Mouse (Mus musculus): ENCODE results near the gene Palb2. TPM values are rescaled to one million over a fixed set of nuclear protein-coding genes. Genes with fewer than 3 reads are reported as not detected.
A peak's percentile ranks its signal among the peaks of the same experiment; 100 is the strongest.

The Palb2 gene
- total RNA-seq, 2 experiments from 2014 or later: 17.7 to 37.8 TPM

GRCm38 (mm10) chr7:122101747-122102244, 31.0 kb downstream of the Palb2 start, which contains the start of gene Ndufab1:
Gene Ndufab1, minus strand, starts transcription at chr7:122101886.
- ATAC-seq (replicated peaks; ENCODE audit: low FRiP score, low TSS enrichment, poor library complexity, severe bottlenecking): peak; percentile 97

- 0 out of 2 replicates have a peak, but pooled peaks have one; percentile 1 for ATAC-seq (replicated peaks; ENCODE audit: low FRiP score, low TSS enrichment, poor library complexity, severe bottlenecking)
These were observed 31.6 kb downstream of the Palb2 start for GRCm38 (mm10) chr7:122101014-122101746.

GRCm38 (mm10) chr7:122099222-122099621, 33.6 kb downstream of the Palb2 start:
- peak; percentile 74 for ATAC-seq (replicated peaks; ENCODE audit: low FRiP score, low TSS enrichment, poor library complexity, severe bottlenecking)

GRCm38 (mm10) chr7:122098009-122098408, 34.8 kb downstream of the Palb2 start:
- ATAC-seq (replicated peaks; ENCODE audit: low FRiP score, low TSS enrichment, poor library complexity, severe bottlenecking): no peak

- ATAC-seq (replicated peaks; ENCODE audit: low FRiP score, low TSS enrichment, poor library complexity, severe bottlenecking): peak; percentile 55; the same call in 1 of the 2 replicates
These were observed 38.0 kb downstream of the Palb2 start for GRCm38 (mm10) chr7:122094564-122095330.

- no peak for ATAC-seq (replicated peaks; ENCODE audit: low FRiP score, low TSS enrichment, poor library complexity, severe bottlenecking)
These were observed 45.4 kb downstream of the Palb2 start for GRCm38 (mm10) chr7:122087195-122087982.

- no peak for ATAC-seq (replicated peaks; ENCODE audit: low FRiP score, low TSS enrichment, poor library complexity, severe bottlenecking)
These were observed 51.7 kb downstream of the Palb2 start for GRCm38 (mm10) chr7:122081071-122081470.

DNA sequence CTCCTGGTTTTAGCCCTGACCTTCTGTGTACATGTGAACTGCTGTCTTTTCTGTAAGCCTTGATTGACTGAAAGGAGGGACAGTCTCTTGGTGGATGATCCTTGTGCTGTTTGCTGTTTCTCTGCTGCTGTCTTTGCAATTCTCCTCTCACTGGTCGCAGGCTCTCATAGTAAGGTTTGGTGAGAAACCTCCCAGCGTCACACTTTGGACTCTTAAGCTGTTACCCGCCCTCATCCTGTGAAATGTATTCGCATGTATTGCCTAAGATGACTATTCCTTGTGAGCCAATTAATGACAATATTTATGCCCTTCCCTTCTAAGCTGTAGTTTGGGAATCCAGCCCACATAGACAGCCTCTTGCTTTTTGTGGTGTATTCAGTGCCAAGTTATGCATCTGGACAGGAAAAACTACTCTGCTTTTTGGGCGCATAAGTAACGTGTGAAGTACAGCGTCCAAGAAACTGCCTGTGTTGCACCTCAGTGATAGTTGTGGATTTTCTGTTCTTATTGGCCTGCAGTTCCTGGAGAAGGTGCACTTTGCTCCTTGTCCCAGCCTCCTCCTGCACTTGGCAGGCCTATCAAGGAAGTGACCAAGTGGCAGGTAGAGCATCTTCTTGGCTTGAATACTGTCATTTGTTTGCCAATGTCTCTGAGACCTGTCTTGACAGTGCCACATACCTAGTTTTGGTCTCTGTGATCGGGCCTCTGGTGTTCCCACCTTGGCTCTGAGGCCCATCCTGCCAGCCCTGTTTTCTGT, 52.8 kb downstream of the Palb2 start:
- ATAC-seq (replicated peaks; ENCODE audit: low FRiP score, low TSS enrichment, poor library complexity, severe bottlenecking): no peak

- ATAC-seq (replicated peaks; ENCODE audit: low FRiP score, low TSS enrichment, poor library complexity, severe bottlenecking): peak; percentile 86
These were observed 58.4 kb downstream of the Palb2 start for GRCm38 (mm10) chr7:122074374-122074773.

- peak; percentile 20; the same call in 1 of the 2 replicates for ATAC-seq (replicated peaks; ENCODE audit: low FRiP score, low TSS enrichment, poor library complexity, severe bottlenecking)
These were observed 65.0 kb downstream of the Palb2 start for GRCm38 (mm10) chr7:122067517-122068381.

DNA sequence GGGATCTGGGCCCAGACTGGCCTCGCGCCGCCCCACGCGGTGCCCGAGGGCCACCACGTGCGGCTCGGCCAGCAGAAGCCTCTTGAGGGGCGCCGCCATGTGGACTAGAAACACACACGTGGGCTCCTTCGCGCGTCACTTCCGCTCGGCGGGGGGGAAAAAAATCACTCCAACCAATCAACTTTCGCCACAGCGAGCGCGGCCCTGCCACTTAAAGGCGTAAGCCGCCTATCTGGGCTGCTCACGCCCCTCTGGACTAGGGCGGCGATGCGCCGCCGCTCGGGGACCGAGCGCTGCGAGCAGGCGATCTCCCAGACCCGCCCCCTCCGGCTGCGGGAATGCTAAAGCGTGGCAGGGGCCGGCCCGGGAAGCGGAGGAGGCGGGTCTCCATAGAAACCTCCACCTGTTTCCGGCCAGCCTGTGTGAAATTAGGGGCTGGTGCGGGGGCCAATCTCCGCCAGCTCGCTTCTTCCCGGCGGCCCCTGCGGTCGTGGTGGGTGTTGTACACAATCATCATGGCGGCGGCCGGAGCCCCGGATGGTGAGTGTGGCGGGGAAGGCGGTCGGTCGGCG, 65.8 kb downstream of the Palb2 start, which contains the start of the genes Ubfd1 and Ears2:
Gene Ubfd1 (plus strand): TSS at position 231 of the 572 bp plus-strand sequence.
Gene Ears2 (minus strand): TSS at position 319 of the 572 bp plus-strand sequence.
- ATAC-seq (replicated peaks; ENCODE audit: low FRiP score, low TSS enrichment, poor library complexity, severe bottlenecking): peak; percentile 88

- ATAC-seq (replicated peaks; ENCODE audit: low FRiP score, low TSS enrichment, poor library complexity, severe bottlenecking): peak; percentile 2; the same call in 1 of the 2 replicates
These were observed 66.5 kb downstream of the Palb2 start for GRCm38 (mm10) chr7:122066102-122066944.

GRCm38 (mm10) chr7:122065656-122066055, 67.1 kb downstream of the Palb2 start:
- ATAC-seq (replicated peaks; ENCODE audit: low FRiP score, low TSS enrichment, poor library complexity, severe bottlenecking): no peak
